In the genomic region with DNA sequence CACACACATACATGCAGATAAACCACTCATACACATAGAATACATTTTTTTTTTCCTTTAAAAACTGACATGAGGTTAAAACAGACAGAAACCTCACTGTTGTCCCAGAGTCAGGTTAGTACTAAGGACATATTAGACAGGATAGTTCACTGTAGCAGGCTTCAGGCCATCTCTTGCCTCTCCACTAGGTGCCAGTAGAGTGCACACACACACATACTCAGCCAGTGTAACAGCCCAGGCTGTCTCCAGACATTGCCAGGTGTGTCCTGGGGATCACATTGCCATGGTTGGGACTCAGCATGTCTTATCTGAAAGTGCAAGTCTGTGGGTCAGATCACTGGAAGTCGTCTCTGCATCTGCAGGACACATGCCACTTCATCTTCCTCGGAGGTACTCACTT, we compare ENCODE assay signal across 7 mouse cellular contexts. TPM values are rescaled to one million over a fixed set of nuclear protein-coding genes. Genes with fewer than 3 reads are reported as not detected.
DNase-seq lines count a peak whose midpoint lies in the region; ATAC-seq and TF ChIP-seq lines count a peak whose summit lies in the region.

No protein-coding gene starts in this region.

- H3K9ac ChIP-seq in neural tube, embryonic 13.5 days, result no peak overlapping the region
- no peak overlapping the region for H3K9ac ChIP-seq in embryonic facial prominence, embryonic 14.5 days (ENCODE audit: low read depth, low read length)
- no peak overlapping the region for H3K9ac ChIP-seq in liver, embryonic 16.5 days (ENCODE audit: low read depth, low read length)

- peak; percentile 93 for TF ChIP-seq CTCF in kidney, adult 2 months (conservative IDR thresholded peaks at IDR 0.05; ENCODE audit: insufficient read depth, insufficient read length, low read depth, low read length)
- TF ChIP-seq CTCF in spleen, adult 2 months (IDR thresholded peaks at IDR 0.05; ENCODE audit: extremely low read depth, insufficient read depth, insufficient read length, insufficient replicate concordance), result peak; percentile 63; the same call in 1 of the 2 replicates

- no peak for TF ChIP-seq POLR2A in kidney, adult 2 months (IDR thresholded peaks at IDR 0.05; ENCODE audit: low read depth, low read length)
- TF ChIP-seq POLR2A in spleen, adult 2 months (IDR thresholded peaks at IDR 0.05; ENCODE audit: low read depth, low read length), result no peak

- ATAC-seq in neural tube, embryonic 13.5 days (ENCODE audit: low read depth), result 0 out of 2 replicates have a peak, but pooled peaks have one; percentile 47
- ATAC-seq in activated CD4-positive, CD25-positive, alpha-beta regulatory T cell, adult 4 months, result peak; percentile 72
- ATAC-seq in embryonic facial prominence, embryonic 14.5 days (ENCODE audit: low read depth), result peak; percentile 87
- ATAC-seq in liver, embryonic 16.5 days (ENCODE audit: low read depth), result peak; percentile 79

- peaks cover 1% of the 10 kb centered on the region for H3K4me1 ChIP-seq in neural tube, embryonic 13.5 days (replicated peaks)
- no peaks in the 10 kb centered on the region for H3K4me1 ChIP-seq in embryonic facial prominence, embryonic 14.5 days (ENCODE audit: control insufficient read depth, insufficient read depth, low read length)
- no peaks in the 10 kb centered on the region for H3K4me1 ChIP-seq in kidney, adult 2 months (ENCODE audit: control insufficient read depth, insufficient read depth, low read length)
- peaks cover 18% of the 10 kb centered on the region for H3K4me1 ChIP-seq in liver, embryonic 16.5 days (ENCODE audit: control insufficient read depth, low read depth, low read length)
- no peaks in the 10 kb centered on the region for H3K4me1 ChIP-seq in spleen, adult 2 months (ENCODE audit: control insufficient read depth, insufficient read depth, insufficient read length)

- no peak overlapping the region for H3K4me2 ChIP-seq in neural tube, embryonic 13.5 days
- no peak overlapping the region for H3K4me2 ChIP-seq in embryonic facial prominence, embryonic 14.5 days (ENCODE audit: low read depth, low read length)
- no peak overlapping the region for H3K4me2 ChIP-seq in liver, embryonic 16.5 days (ENCODE audit: low read depth, low read length)

- DNase-seq in neural tube, embryonic 10.5 days (ENCODE audit: extremely low spot score, low spot score), result no peak
- DNase-seq in embryonic facial prominence, embryonic 14.5 days (ENCODE audit: low spot score), result peak; percentile 14
- peak; percentile 76 for DNase-seq in kidney, adult 2 months
- DNase-seq in spleen, adult 2 months (ENCODE audit: low read depth in 1 of 2, low spot score in 2 of 2), result peak; percentile 11 to 43

- H3K9me3 ChIP-seq in neural tube, embryonic 13.5 days, result no peaks in the 10 kb centered on the region
- no peaks in the 10 kb centered on the region for H3K9me3 ChIP-seq in embryonic facial prominence, embryonic 14.5 days (ENCODE audit: control insufficient read depth, low read length)
- H3K9me3 ChIP-seq in liver, embryonic 16.5 days (replicated peaks; ENCODE audit: control insufficient read depth, low read length), result no peaks in the 10 kb centered on the region

- H3K27ac ChIP-seq in neural tube, embryonic 13.5 days (replicated peaks), result no peak overlapping the region
- H3K27ac ChIP-seq in embryonic facial prominence, embryonic 14.5 days (replicated peaks; ENCODE audit: low read depth, low read length), result no peak overlapping the region
- H3K27ac ChIP-seq in kidney, adult 2 months (ENCODE audit: insufficient read depth, low read depth, low read length), result no peak overlapping the region
- H3K27ac ChIP-seq in liver, embryonic 16.5 days (ENCODE audit: low read length), result 0 out of 2 replicates have a peak overlapping the region, but pooled peaks have one; percentile 6
- H3K27ac ChIP-seq in spleen, adult 2 months (ENCODE audit: insufficient read depth, low read length), result no peak overlapping the region

- H3K4me3 ChIP-seq in neural tube, embryonic 13.5 days, result no peak overlapping the region
- H3K4me3 ChIP-seq in embryonic facial prominence, embryonic 14.5 days (ENCODE audit: low read depth, low read length), result no peak overlapping the region
- no peak overlapping the region for H3K4me3 ChIP-seq in kidney, adult 2 months (ENCODE audit: insufficient read depth, low read depth, low read length)
- no peak overlapping the region for H3K4me3 ChIP-seq in liver, embryonic 16.5 days (ENCODE audit: low read depth, low read length)
- no peak overlapping the region for H3K4me3 ChIP-seq in spleen, adult 2 months (ENCODE audit: extremely low read depth, insufficient read depth, insufficient read length)

- H3K36me3 ChIP-seq in neural tube, embryonic 13.5 days, result peaks cover 62% of the 10 kb centered on the region
- peaks cover 65% of the 10 kb centered on the region for H3K36me3 ChIP-seq in embryonic facial prominence, embryonic 14.5 days (ENCODE audit: control insufficient read depth, insufficient read depth, low read length)
- peaks cover 8% of the 10 kb centered on the region; the same call in 1 of the 2 replicates for H3K36me3 ChIP-seq in kidney, adult 2 months (ENCODE audit: control insufficient read depth, insufficient read depth, low read length)
- peaks cover 35% of the 10 kb centered on the region for H3K36me3 ChIP-seq in liver, embryonic 16.5 days (ENCODE audit: control insufficient read depth, insufficient read depth)
- H3K36me3 ChIP-seq in spleen, adult 2 months (ENCODE audit: control insufficient read depth, insufficient read depth, low read length), result peaks cover 43% of the 10 kb centered on the region

- 72% methylated on average over 2 of the region's 2 CpGs for WGBS in neural tube, embryonic 13.5 days
- 82% methylated on average over 2 of the region's 2 CpGs for WGBS in embryonic facial prominence, embryonic 14.5 days
- 72% methylated on average over 2 of the region's 2 CpGs for WGBS in kidney, adult 2 months
- WGBS in liver, embryonic 16.5 days (ENCODE audit: insufficient replicate concordance), result 65% methylated on average over 2 of the region's 2 CpGs
- WGBS in spleen, adult 2 months, result 80% methylated on average over 2 of the region's 2 CpGs

- no peaks in the 10 kb centered on the region for H3K27me3 ChIP-seq in neural tube, embryonic 13.5 days
- no peaks in the 10 kb centered on the region for H3K27me3 ChIP-seq in embryonic facial prominence, embryonic 14.5 days (replicated peaks; ENCODE audit: control insufficient read depth, insufficient read depth, low read length)
- no peaks in the 10 kb centered on the region for H3K27me3 ChIP-seq in kidney, adult 2 months (replicated peaks; ENCODE audit: control insufficient read depth, insufficient read depth, low read length)
- H3K27me3 ChIP-seq in liver, embryonic 16.5 days (ENCODE audit: control insufficient read depth, insufficient read depth, low read depth, low read length), result no peaks in the 10 kb centered on the region
- no peaks in the 10 kb centered on the region for H3K27me3 ChIP-seq in spleen, adult 2 months (ENCODE audit: control insufficient read depth, insufficient read depth, low read length)

RNA-seq across cellular contexts. Expression of a gene that starts 6.3 kb away (rescaled TPM):
- 19.0 and 20.6 TPM in 2 replicates for polyA plus RNA-seq in neural tube, embryonic 13.5 days (2015; fragmentation: Nextera tagmentation; extraction: Ambion mirVana)
- 10 to 100 TPM; 12.0 to 12.2 TPM for polyA plus RNA-seq in activated CD4-positive, CD25-positive, alpha-beta regulatory T cell, adult 4 months (2017; shearing (Covaris generic))
- polyA plus RNA-seq in embryonic facial prominence, embryonic 14.5 days (2014; fragmentation: Nextera tagmentation; extraction: Ambion mirVana), result 11.4 and 14.1 TPM in 2 replicates
- 13.4 and 13.8 TPM in 2 replicates for polyA plus RNA-seq in kidney, adult 2 months (2012; rRNA removed)
- polyA plus RNA-seq in liver, embryonic 16.5 days (2015; fragmentation: Nextera tagmentation; extraction: Ambion mirVana), result 8.9 and 9.7 TPM in 2 replicates
- 9.7 and 10.4 TPM in 2 replicates for polyA plus RNA-seq in spleen, adult 2 months (2012; rRNA removed)

RNA-seq across cellular contexts. Expression of a gene that starts 6.4 kb away (rescaled TPM):
- 37.0 and 43.3 TPM in 2 replicates for polyA plus RNA-seq in neural tube, embryonic 13.5 days (2015; fragmentation: Nextera tagmentation; extraction: Ambion mirVana)
- 100 to 1,000 TPM in 1 of 2 experiments, 10 to 100 TPM in 1; 95.0 to 108 TPM for polyA plus RNA-seq in activated CD4-positive, CD25-positive, alpha-beta regulatory T cell, adult 4 months (2017; shearing (Covaris generic))
- polyA plus RNA-seq in embryonic facial prominence, embryonic 14.5 days (2014; fragmentation: Nextera tagmentation; extraction: Ambion mirVana), result 42.4 and 47.5 TPM in 2 replicates
- 64.2 and 66.6 TPM in 2 replicates for polyA plus RNA-seq in kidney, adult 2 months (2012; rRNA removed)
- polyA plus RNA-seq in liver, embryonic 16.5 days (2015; fragmentation: Nextera tagmentation; extraction: Ambion mirVana), result 29.5 and 30.1 TPM in 2 replicates
- polyA plus RNA-seq in spleen, adult 2 months (2012; rRNA removed), result 50.2 and 58.1 TPM in 2 replicates

RNA-seq across cellular contexts. Expression of a gene that starts 28.1 kb away (rescaled TPM):
- 225 and 243 TPM in 2 replicates for polyA plus RNA-seq in neural tube, embryonic 13.5 days (2015; fragmentation: Nextera tagmentation; extraction: Ambion mirVana)
- 10 to 100 TPM; 25.6 to 32.1 TPM for polyA plus RNA-seq in activated CD4-positive, CD25-positive, alpha-beta regulatory T cell, adult 4 months (2017; shearing (Covaris generic))
- 29.2 and 32.1 TPM in 2 replicates for polyA plus RNA-seq in embryonic facial prominence, embryonic 14.5 days (2014; fragmentation: Nextera tagmentation; extraction: Ambion mirVana)
- 55.0 and 56.1 TPM in 2 replicates for polyA plus RNA-seq in kidney, adult 2 months (2012; rRNA removed)
- polyA plus RNA-seq in liver, embryonic 16.5 days (2015; fragmentation: Nextera tagmentation; extraction: Ambion mirVana), result 95.2 and 96.6 TPM in 2 replicates
- 56.5 and 63.1 TPM in 2 replicates for polyA plus RNA-seq in spleen, adult 2 months (2012; rRNA removed)

RNA-seq across cellular contexts. Expression of a gene that starts 36.7 kb away (rescaled TPM):
- not detected in 2 replicates for polyA plus RNA-seq in neural tube, embryonic 13.5 days (2015; fragmentation: Nextera tagmentation; extraction: Ambion mirVana)
- not detected for polyA plus RNA-seq in activated CD4-positive, CD25-positive, alpha-beta regulatory T cell, adult 4 months (2017; shearing (Covaris generic))
- polyA plus RNA-seq in embryonic facial prominence, embryonic 14.5 days (2014; fragmentation: Nextera tagmentation; extraction: Ambion mirVana), result not detected in 2 replicates
- polyA plus RNA-seq in kidney, adult 2 months (2012; rRNA removed), result 0.56 and 0.64 TPM in 2 replicates
- polyA plus RNA-seq in liver, embryonic 16.5 days (2015; fragmentation: Nextera tagmentation; extraction: Ambion mirVana), result 0.15 TPM in 1 of 2 replicates, not detected in the other
- polyA plus RNA-seq in spleen, adult 2 months (2012; rRNA removed), result not detected in 2 replicates
